Mouse (Mus musculus) C2C12 (cell line): ENCODE results near the gene L3mbtl4.

Experiments
- CTCF ChIP-seq: IDR thresholded peaks from one replicate; pipeline ENCODE4 v1.5.1; 2011; ENCODE audit not compliant: control insufficient read depth, insufficient read depth, insufficient read length
- FOSL1 ChIP-seq: IDR thresholded peaks from one replicate; pipeline ENCODE4 v1.8.0; 2011; ENCODE audit warnings: mild to moderate bottlenecking, low read length; ENCODE audit not compliant: poor library complexity, insufficient read depth, severe bottlenecking
- MAX ChIP-seq: IDR thresholded peaks from one replicate; pipeline ENCODE4 v1.6.1; 2011; ENCODE audit warnings: mild to moderate bottlenecking, control low read depth
- MYOD1 ChIP-seq: IDR thresholded peaks from one replicate; pipeline ENCODE4 v1.6.1; 2011; ENCODE audit warnings: low read depth; ENCODE audit not compliant: control insufficient read depth, insufficient read length
- MYOG ChIP-seq: IDR thresholded peaks from one replicate; pipeline ENCODE4 v1.6.1; 2011; ENCODE audit not compliant: control insufficient read depth, insufficient read length; ENCODE audit errors: extremely low read depth

DNA sequence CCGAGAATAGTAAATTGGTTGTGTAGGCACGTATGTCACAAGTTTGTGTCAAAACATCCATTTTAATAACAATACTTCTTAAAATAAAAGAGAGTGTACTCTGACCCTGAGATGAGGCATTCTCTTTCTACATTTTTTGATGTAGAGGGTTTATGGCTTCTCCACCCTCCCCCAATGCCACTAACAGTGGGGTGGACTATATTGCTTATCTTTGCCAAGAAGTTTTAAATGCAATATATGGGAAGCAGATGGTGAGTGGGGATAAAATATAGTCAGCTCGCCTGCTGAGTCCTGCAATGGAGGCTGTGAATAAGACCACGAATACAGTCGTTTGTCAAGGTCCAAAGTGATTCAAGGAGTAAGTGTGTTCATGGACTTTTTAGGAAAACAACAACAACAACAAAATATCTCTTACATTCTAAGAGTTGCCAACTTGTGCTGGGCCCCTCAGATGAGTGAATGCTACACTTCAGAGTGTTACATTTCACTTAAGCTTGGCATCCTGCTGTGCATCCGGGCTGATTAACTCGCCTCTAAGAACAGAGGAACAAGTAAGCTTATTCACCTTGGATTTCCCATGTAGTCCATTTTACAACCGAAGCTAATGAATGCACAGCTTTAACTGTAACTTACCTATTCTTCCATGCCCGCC lies 18.2 kb downstream of the L3mbtl4 start:
- TF ChIP-seq FOSL1 = no peak
- TF ChIP-seq CTCF = no peak
- TF ChIP-seq MAX = no peak
- TF ChIP-seq MYOG = no peak
- TF ChIP-seq MYOD1 = no peak
